Mouse (Mus musculus): ENCODE results near the gene Gm9945.
A peak's percentile ranks its signal among the peaks of the same experiment; 100 is the strongest.

Gene Gm9945

DNA sequence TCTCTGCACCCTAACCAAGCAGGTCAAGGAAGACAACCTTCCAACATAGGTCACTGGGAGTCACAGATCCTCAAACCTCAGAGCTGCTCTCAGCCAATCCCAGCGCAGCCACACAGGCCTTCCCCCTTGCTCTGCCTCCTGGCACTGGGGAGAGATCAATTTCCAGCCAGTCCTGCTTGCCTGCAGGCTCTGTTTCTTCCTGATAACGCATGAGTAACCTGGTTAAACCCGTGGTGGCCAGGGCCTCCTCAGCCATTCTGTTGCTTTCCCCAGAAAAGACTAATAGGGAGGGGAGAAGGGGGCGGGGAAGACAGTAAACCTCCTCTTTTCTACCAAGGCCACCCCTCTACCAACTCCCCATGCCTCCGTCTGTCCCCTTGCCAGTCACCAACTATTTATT is 18.2 kb upstream of the Gm9945 start:
- peak in 1 of 2 experiments; percentile 40 for DNase-seq (ENCODE audit: low spot score in 2 of 2)

DNA sequence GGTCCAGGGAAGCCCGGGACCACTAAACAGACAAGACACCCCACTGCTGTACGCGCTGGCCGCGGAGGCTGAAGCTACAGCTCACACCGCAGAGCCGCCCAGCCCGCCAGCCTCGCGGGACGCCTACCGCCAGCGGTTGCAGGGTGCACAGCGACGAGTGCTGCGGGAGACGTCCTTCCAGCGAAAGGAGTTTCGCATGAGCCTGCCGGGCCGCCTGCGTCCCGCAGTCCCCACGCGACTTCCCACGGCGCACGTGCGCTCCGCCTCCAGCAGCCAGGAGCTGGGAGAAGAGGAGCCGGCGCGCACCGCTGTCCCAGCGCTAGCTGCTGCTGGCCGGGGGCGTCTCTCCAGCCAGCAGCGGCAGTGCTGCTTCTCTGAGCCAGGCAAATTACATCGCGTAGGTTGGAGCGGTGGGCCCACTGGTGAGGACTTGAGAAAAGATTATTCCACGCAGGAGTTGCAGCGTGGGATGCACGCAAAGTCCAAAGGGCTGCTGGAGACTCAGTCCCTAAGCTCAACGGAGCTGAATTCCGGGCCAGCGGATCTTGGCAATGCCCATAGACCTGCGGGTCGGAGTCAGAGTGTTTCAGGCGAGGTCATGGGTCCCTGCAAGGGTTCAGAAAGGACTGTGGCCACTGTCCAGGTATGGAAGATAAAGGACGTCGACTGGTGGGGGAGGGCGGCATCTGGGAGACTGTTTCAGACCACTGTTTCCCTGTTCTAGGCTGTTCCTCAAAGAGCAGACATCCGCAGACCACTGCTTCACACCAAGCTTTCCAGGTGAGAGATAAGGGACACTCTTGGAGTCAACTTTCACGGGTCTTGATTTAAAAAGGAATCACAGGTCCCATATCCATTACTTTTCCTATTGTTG is 16.2 kb upstream of the Gm9945 start:
- DNase-seq (ENCODE audit: low spot score in 2 of 2), result no peak

DNA sequence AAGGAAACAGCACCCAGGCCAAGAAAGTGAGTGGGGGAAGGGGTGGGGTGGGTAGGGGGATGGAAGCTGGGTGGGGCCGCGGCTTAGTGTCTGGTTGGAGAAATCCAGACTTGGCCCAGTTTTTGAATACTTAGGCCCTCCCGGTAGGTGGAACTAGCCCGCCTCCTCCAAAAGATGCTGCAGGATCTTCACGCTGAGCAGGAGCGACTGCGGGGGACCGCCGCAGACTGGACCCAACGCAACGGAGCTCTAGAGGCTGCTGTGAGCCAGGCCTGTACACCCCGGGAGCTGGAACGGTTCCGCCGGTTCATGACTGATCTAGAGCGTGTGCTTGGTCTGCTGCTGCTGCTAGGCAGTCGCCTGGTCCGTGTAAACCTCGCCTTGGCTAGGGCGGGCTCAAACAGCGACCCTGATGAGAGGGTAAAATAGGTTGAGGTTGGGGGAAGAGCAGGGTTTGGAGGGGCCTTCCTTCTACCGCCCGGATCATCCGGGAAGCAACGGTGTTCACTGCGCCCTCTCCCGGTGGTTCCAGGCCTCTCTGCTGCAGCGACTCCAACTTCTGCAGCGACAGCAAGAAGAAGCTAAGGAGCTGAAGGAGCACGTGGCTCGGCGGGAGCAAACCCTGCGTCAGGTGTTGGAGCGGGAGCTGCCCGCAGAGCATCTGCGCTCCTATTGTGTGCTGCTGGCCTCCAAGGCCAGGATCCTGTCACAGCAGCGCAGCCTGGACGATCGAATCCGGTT is 13.6 kb upstream of the Gm9945 start:
- DNase-seq (ENCODE audit: low spot score in 2 of 2), result peak in 1 of 2 experiments; percentile 72

DNA sequence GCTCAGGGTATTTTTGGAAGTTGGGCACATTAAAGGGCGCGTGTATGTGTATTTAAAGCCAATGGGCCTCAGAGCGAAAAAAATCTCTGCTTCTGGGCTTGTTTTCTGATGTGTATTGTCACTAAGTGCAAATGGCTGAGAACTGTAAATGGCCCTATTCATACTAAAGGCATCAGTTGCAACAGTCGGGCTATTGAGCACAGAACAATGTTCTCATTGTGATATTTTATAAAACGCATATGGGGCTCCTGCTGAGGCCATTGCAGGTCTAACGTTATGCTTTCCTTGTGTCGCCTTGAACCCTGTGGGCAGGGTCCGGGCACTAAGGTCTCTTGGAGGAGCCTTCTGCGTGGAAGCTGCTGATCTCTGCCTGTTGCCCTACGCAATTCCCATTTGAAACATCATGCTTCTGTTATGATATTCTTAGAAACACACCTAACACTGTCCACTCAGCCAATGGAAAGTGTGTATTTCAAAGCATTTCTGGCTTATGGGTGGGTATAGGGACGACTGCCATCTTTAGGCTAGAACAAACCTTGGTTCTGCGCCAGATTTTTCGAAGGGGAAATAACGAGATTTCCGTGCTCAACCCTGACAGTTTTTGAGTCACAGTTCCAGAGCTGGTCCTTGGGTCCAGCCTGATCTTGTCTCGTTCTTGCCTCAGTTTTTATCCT is 10.5 kb upstream of the Gm9945 start:
- DNase-seq (ENCODE audit: low spot score in 2 of 2), result no peak

DNA sequence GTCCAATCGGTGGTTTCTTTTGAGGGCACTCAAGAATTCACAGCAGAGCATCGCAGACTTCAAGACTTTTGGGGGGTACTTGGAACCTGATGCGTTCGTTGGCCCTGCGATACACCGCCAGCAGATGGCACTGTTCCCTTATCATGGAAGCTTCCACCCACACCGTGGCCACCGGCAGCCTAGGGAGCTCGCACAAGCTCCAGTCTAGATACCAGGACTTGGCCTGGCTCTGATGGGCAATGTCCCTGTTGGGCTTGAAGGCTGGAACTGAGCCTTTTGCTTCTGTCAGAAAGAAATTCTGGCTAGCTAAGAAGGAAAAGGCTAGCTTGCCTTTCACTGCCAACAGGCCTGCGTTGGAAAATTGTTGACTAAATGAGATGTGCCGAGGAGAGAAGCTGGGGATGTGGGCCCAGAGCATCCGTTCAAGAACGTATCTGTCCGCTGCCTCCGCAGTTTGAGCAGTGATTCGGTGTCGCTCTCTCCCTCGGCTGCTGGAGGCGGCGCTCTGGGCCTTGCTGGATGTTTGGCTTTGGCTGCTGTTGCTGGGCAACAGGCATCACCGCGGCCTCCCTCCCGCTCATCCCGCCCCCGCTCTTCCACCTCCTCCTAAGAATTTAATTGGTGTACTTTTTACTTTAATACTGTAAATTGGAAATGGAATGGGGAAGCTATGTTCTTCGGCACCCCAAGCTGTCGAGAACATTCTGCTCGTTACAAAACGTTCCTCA is 9.8 kb upstream of the Gm9945 start, which contains the start of gene Gm9837:
TSS of gene Gm9837 (minus strand) at position 512 of the 728 bp plus-strand sequence.
- DNase-seq (ENCODE audit: low spot score in 2 of 2), result peak; percentile 80 to 89

DNA sequence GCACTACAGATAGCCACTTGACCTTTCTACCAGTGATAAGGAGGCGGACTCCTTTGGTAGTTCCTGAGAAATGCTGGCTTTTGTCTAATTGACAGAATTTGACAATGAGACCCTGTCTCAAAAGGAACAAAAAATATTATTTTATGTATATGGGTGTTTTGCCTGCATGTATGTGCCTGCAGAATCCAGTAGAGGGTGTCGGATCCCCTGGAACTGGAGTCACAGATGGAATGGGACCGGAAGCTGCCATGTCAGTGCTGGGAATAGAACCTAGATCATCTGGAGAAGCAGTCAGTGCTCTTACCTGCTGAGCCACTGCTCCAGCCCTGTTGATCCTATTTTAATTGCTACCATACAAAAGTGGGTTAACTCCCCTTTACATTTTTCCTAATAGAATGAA is 7.3 kb upstream of the Gm9945 start:
- no peak for DNase-seq (ENCODE audit: low spot score in 2 of 2)

DNA sequence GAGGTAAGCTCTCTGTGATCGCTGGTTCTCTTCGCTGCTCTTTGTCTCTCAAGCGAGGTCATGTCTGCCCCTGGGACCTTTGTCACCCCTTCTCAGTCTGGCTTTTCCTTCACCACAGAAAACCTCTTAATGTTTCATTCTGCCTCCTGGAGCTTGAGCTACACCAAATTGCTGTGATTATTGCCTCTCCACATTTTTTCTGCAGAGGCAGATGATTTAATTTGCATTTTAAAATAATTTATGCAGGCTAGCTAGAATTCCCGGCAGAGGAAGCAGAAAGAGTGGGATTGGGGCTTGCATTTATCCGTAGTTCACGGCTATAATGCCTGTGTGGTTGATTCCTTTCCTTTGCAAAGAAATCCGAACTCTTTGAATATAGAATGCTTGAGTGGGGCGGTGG is 4.3 kb upstream of the Gm9945 start:
- no peak for DNase-seq (ENCODE audit: low spot score in 2 of 2)

DNA sequence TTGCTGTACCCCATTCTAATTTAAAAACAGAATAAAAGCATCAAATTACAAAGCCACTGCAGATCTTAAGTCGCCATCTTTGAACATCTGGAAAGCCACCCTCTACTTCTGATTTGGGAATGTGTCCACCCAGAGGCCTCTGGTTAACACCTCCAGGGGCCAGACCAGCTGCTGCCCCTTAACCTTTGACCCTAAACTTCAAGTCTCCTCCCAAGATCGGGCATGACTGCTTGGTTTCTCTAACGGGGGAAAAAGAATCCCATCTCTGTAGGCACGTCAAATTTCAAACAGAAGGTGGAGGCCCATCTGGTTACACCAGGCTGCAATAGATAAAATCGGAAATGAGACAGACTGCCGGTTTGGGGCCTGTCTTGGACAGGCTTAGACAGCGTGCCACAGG is 2.1 kb upstream of the Gm9945 start:
- DNase-seq (ENCODE audit: low spot score in 2 of 2), result no peak

DNA sequence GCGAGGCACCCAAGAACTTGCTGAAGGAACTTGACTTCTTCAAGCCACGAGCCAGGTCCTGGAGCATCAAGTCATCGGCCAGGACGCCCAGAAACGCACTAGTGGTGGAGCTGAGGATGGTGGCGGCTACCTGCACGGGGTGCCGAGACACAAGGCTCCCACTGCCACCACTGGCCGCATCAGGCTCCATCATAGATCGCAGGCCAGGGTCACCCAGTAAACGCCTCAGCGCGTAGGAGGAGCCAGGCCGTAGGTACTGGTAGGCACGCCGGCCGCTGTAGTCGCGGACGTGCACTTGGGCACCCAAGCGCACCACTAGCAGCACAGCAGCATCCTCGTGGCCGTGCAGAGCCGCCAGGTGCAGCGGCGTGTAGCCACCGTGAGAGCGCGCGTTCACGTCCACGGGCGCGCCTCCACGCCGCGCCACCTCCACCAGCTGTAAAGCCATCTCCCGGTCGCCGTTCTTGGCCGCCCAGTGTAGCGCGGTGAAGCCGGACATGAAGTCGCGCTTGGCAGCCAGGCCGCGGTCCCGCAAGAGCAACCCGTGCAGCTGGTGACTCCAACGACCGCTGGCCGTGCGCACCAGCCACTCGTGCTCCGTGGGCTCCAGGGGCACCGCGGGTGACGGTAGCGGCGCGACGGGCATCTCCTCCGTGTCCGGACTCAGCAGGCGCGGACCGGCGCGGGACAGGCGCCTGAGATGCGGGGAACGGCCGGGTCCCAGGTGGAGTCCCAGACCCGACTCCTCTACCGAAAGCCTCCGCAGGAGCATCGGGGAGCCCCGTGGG is 1.4 kb upstream of the Gm9945 start:
- no peak for DNase-seq (ENCODE audit: low spot score in 2 of 2)

DNA sequence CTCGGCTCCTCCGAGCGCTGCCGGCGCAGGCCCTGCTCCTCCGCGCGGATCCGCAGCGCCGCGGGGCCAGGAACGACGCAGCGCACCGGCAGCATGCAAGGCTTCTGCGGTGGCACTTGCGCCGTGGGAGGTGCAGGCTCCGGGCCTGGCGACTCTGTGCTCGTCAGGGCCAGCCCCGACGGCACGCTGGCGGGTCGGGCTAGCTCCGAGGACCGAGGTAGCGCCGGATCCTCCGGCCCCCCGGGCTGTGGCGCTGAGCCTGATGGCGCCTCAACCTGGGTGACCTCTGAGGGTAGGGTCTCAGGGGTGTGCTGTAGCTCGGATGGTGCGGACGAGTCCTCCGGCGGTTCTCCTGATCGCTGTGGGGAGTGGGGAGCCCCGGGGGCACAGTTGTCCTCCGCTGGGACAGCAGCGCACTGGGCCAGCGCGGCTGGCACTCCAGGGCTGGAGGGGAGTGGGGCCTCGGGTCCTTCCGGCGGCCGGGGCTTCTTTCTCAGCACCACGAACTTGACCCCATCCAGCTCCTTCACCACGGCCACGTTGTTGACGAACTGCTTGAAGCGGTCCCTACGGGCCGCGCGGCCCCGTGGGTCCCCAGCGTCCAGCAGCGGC is 689 bp upstream of the Gm9945 start:
- DNase-seq (ENCODE audit: low spot score in 2 of 2), result no peak

DNA sequence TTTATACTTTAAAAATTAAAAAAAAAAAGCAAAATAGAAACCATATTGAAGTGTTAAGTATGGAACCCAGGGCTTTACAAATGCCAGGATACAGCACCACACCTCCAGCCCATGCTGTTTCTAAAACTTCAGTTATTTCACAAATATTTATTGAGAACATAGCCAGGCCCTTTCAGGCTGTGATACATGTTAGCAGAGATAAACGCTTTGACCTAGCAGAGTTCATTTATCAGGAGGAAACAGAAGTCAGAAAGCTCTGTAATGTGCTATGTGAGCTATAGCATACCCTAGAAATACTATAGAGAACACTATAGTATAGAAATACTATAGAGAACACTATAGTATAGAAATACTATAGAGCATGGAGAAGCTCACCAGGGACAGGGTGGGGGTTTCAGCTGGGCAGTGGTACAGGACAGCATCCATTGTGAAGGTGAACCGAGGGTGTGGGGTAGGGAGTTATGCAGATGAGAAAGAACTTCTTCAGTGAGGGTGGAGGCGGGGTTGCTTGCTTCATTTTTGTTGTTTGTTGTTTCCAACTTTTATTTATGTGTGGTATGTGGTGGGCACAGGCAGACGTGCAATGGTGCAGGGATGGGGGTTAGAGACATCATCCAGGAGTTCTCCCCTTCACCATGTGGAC is 1.2 kb downstream of the Gm9945 start:
- DNase-seq (ENCODE audit: low spot score in 2 of 2), result no peak

DNA sequence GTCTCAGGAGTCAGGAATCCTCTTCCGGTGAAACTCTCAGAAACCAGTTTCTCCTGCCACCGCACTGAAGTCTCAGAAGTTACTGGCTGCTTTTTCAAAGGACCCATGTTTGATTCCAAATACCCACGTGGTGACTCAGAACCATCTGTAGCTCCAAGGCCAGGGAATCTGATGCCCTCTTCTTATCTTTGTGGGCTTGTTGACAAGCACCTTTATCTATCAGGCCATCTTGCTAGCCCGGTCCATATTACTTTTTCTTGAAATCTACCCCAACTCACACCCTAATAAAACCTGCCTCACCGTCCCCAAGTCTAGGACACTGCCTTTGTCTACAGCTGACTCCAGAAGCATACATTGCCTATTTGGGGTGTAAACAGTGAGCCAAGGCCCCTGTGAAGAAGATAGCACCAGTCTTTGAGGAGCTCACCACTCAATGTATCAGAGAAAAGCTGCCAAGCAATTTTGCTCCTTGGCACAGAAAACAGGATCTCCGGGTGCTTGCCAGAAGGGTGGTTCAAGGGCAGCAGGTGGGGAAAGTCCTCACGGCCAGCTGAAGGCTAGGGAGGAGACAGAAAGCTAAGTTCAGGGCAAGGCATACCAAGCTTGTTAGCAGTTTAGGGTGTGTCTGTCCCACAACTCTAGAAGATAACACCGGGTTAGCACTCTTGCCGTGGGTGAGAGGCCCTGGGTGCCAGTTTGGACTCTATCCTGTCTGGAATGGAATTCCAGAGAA is 3.4 kb downstream of the Gm9945 start:
- no peak for DNase-seq (ENCODE audit: low spot score in 2 of 2)

DNA sequence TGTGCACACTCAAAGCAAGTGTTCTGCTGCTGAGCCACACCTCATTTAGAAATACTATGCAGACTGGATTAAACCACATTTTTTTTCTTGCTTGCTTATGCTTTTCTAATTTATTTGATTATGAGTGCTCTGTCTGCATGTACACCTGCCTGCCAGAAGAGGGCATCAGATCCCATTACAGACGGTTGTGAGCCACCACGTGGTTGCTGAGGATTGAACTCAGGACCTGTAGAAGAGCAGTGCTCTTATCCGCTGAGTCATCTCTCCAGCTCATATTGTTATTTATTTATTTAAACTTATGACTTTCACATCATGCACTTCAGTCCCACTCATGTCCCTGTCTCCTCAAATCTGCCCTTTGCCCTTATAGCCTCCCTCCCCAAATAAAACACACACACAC is 5.8 kb downstream of the Gm9945 start:
- no peak for DNase-seq (ENCODE audit: low spot score in 2 of 2)

DNA sequence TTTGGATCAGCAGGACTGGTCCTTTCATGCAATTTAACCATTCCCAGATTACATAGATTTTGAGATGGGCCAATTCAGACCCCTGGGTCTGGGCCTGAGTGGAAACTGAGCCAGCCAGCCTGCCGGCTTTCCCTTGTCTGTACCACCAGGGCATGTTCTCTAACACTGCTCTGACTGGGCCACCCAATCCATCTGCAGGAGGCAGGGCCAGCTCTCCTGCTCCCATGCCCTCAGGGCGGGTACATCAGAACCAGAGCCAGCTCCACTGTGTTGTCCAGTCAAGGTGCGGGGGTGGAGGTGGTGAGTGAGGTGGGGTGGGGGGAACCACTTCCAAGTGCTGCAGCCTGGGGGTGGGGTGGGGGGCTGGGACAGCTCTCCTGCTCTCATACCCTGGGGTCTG is 6.4 kb downstream of the Gm9945 start:
- DNase-seq (ENCODE audit: low spot score in 2 of 2), result no peak

DNA sequence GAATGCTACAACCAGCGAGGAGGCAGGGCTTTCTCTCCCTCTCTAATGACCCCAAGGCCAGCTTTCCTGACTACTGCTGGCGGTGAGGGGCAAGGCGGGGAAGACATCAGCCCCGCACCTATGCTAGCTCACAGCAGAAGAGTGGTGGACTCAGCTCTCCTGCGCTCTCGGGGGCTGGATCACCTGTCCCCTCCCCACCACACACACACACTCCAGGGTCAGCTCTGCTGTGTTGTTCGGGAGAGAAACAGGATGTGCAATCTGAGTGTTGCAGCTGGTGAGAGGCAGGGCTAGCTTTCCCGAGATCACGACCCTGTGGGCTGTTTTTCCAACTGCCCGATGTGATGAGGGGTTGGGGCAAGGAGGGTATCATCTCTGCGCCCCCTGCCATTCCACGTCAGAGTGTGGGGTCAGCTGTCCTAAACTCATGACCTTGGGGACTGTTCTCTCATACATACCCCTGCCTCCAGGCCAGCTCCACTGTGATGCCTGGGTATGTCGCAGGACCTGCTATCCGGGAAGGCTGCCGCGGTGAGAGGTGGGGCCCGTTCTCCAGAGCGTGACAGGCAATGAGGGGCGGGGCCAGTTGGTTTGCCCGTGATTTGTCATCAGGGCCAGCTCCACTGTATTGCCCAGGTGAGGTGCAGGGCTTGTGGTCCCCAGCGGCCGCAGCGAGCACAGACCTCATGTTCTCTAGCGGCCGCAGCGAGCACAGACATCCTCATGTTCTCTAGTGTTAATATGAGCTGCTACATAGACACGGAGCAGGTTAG is 7.0 kb downstream of the Gm9945 start:
- peak; percentile 54 to 75 for DNase-seq (ENCODE audit: low spot score in 2 of 2)

DNA sequence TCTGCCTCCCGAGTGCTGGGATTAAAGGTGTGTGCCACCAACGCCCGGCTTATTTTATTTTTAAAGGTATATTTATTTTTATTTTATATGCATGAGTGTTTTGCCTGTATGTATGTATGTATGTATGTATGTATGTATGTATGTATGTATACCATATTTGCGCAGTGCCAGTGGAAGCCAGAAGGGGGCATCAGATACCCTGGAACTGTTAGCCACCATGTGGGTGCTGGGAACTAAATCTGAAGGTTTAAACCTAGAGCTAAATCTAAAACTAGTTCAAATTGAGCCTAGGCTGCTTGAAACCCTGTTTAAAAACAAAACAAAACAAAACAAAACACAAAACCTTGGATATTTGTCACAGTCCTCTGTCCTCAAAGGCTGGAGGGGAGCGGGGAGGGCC is 9.0 kb downstream of the Gm9945 start:
- no peak for DNase-seq (ENCODE audit: low spot score in 2 of 2)

DNA sequence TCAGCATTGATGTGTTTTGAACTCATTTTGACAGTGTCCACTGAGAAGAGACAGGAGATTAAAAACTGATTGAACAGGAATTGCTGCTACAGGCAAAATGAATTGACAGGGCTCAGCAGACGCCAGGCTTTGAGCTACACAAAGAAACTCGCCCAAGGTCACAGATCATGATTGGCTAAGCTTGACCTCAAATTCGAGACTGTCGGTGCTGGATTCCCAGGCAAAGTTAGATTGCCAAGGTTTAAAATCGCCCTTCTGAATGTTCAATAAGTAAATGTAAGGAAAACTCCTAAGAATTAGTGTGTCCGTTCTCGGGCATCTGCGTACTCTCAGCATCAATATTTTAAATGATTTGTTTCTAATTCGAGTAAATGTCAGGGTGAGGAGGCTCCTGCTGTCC is 9.5 kb downstream of the Gm9945 start:
- DNase-seq (ENCODE audit: low spot score in 2 of 2), result no peak

DNA sequence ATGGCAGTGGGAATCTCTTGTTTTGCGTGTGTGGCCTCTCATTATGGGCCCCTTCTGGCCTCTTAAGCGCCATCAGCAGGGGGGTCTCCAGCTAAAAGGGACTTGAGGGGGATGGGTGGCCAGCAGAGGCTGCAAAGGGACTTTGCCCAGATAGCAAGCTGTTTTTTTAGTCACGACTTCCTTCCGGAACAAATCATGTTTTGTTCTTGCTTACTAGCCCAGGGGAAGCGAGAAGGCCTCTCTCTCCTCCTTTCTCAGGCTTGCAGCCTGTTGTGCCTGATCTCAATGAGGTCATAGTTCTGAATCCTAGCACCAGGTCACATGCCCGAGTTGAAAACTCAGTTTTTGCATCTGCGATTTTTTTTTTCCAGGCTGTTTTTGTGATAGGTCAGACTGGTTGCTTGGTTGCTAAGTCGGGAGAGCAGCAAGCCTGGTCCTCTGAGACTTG is 12.0 kb downstream of the Gm9945 start:
- DNase-seq (ENCODE audit: low spot score in 2 of 2), result no peak
